Mouse (Mus musculus) heart, embryonic 15.5 days (tissue): Measurements from ENCODE around the gene Zfp28. TPM values are rescaled to one million over a fixed set of nuclear protein-coding genes. Genes with fewer than 3 reads are reported as not detected.

Experiments
- ATAC-seq: fragments of 200-750 bp; cut with Nextera tagmentation; replicated peaks from 2 replicates; pipeline ENCODE4 v1.8.0; 2017; ENCODE audit warnings: low read depth, moderate TSS enrichment; ENCODE audit not compliant: insufficient number of reproducible peaks, insufficient read depth, low FRiP score
- H3K27ac ChIP-seq: fragments of 300-500 bp; sonication (generic); 2 replicates; pipeline ENCODE4 v1.5.1; 2015; ENCODE audit warnings: mild to moderate bottlenecking, inconsistent platforms
- H3K27me3 ChIP-seq: fragments of 300-500 bp; sonication (generic); 2 replicates; pipeline ENCODE4 v1.6.1; 2015; ENCODE audit warnings: inconsistent platforms
- H3K36me3 ChIP-seq: fragments of 300-500 bp; sonication (generic); 2 replicates; pipeline ENCODE4 v1.6.1; 2015; ENCODE audit warnings: mild to moderate bottlenecking, inconsistent platforms
- H3K4me1 ChIP-seq: fragments of 300-500 bp; sonication (generic); replicated peaks from 2 replicates; pipeline ENCODE4 v1.6.1; 2015; ENCODE audit warnings: inconsistent platforms
- H3K4me2 ChIP-seq: fragments of 300-500 bp; sonication (generic); 2 replicates; pipeline ENCODE4 v1.6.1; 2015; ENCODE audit warnings: inconsistent platforms, mild to moderate bottlenecking, moderate library complexity
- H3K4me3 ChIP-seq: fragments of 300-500 bp; sonication (generic); 2 replicates; pipeline ENCODE4 v1.5.1; 2015; ENCODE audit warnings: mild to moderate bottlenecking, inconsistent platforms
- H3K9ac ChIP-seq: fragments of 300-500 bp; sonication (generic); 2 replicates; pipeline ENCODE4 v1.6.1; 2015; ENCODE audit warnings: mild to moderate bottlenecking, inconsistent platforms
- H3K9me3 ChIP-seq: fragments of 300-500 bp; sonication (generic); replicated peaks from 2 replicates; pipeline ENCODE4 v1.6.1; 2016; ENCODE audit warnings: inconsistent platforms
- WGBS: fragments of 180-500 bp; shearing (Covaris S2); methylation state at CpG from one replicate; pipeline ENCODE4 v1.1.7; 2015; ENCODE audit warnings: mixed read lengths; 5-methylcytosine and 5-hydroxymethylcytosine counted together
- polyA plus RNA-seq: library from polyadenylated mRNA; unstranded; fragments of >200 nt; fragmentation: Nextera tagmentation; extraction: Ambion mirVana; gene quantifications from 2 replicates; pipeline ENCODE4 v1.2.1, GENCODE M21; 2015

The Zfp28 gene
- polyA plus RNA-seq: 8.0 and 8.8 TPM in 2 replicates

DNA sequence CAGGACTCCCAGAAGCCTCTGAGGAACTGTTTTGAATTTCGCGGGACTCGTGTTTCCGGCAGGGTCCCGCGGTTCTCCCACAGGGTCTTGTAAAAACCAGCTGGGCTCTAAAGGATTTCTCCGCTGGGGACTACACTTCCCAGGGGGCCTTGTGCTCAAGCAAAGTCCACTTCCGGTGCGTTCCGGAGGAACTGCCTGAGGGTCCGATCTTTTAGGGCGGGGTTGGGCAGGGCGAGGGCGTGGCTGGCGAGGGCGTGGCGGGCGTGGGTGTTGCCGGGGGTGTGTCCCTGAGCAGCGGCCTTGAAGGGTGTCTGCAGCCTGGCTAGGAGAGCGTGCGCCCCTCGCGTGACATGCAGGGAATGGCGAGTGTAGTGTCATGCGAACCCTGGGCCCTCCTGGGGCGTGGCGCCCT lies at the start of gene Zfp28:
Gene Zfp28 (plus strand): TSS at position 252 of the 412 bp plus-strand sequence.
- Histone ChIP-seq H3K4me3 (peak within 1 kb of the TSS; percentile 70), H3K27me3 (no peaks in the 10 kb centered on the region), H3K4me1 (peaks cover 15% of the 10 kb centered on the region), H3K27ac (peak within 1 kb of the TSS; percentile 58), H3K9ac (peak within 1 kb of the TSS; percentile 73), H3K4me2 (peak within 1 kb of the TSS; percentile 82), H3K9me3 (no peaks in the 10 kb centered on the region), H3K36me3 (no peaks in the 10 kb centered on the region)
- 0% methylated on average over 28 of the region's 28 CpGs for WGBS
- peak; percentile 96 for ATAC-seq

- WGBS: 73% methylated on average over 5 of the region's 5 CpGs
- H3K4me1 ChIP-seq: no peaks in the 10 kb centered on the region
- no peak for ATAC-seq
Observed at GRCm38 (mm10) chr7:6339865-6340264, 43.2 kb upstream of the Zfp28 start.

GRCm38 (mm10) chr7:6343501-6344071 lies 39.5 kb upstream of the Zfp28 start, which contains the start of gene Gm3854:
Gene Gm3854 (plus strand): TSS chr7:6343759.
- H3K27ac ChIP-seq: no peak within 1 kb of the TSS

More at GRCm38 (mm10) chr7:6339865-6340264, 43.2 kb upstream of the Zfp28 start:
- H3K36me3 ChIP-seq: no peaks in the 10 kb centered on the region
- no peak overlapping the region for H3K4me3 ChIP-seq
- H3K9ac ChIP-seq: no peak overlapping the region
- no peak overlapping the region for H3K4me2 ChIP-seq
- H3K27ac ChIP-seq: no peak overlapping the region
- no peaks in the 10 kb centered on the region for H3K27me3 ChIP-seq
- H3K9me3 ChIP-seq: no peaks in the 10 kb centered on the region

GRCm38 (mm10) chr7:6344124-6344523 lies 39.0 kb upstream of the Zfp28 start:
- Histone ChIP-seq H3K4me2 (peak overlapping the region; percentile 65), H3K9ac (peak overlapping the region; percentile 56; the same call in 1 of the 2 replicates), H3K27ac (no peak overlapping the region), H3K9me3 (no peaks in the 10 kb centered on the region), H3K4me1 (no peaks in the 10 kb centered on the region), H3K4me3 (peak overlapping the region; percentile 82), H3K36me3 (no peaks in the 10 kb centered on the region), H3K27me3 (no peaks in the 10 kb centered on the region)
- no peak for ATAC-seq
- WGBS: 32% methylated on average over 10 of the region's 10 CpGs

More at GRCm38 (mm10) chr7:6343501-6344071, 39.5 kb upstream of the Zfp28 start, which contains the start of gene Gm3854:
- peak; percentile 84; the same call in 1 of the 2 replicates for ATAC-seq
- Histone ChIP-seq H3K4me1 (no peaks in the 10 kb centered on the region), H3K27me3 (no peaks in the 10 kb centered on the region), H3K9me3 (no peaks in the 10 kb centered on the region), H3K4me2 (peak within 1 kb of the TSS; percentile 65), H3K4me3 (peak within 1 kb of the TSS; percentile 82), H3K9ac (peak within 1 kb of the TSS; percentile 56), H3K36me3 (no peaks in the 10 kb centered on the region)
- under 1% methylated on average over 26 of the region's 26 CpGs for WGBS

DNA sequence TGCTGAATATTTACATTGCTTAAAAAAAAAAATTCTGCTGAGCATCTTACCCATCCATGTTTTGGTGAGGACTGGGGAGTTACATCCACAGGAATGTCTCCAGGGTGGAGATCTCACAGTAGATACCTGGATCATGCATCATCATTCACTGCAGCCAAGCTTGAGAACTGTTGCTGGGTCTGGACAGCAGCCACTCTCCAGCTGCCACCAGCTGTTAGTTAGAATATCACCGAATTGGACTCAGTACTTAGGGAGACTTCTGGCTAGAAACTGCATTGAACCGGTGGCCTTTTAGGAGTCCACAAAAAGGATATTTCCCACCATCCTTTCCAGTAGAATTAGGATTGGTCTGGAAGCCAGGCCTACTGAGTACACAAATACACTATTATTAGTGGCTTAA lies 25.0 kb upstream of the Zfp28 start:
- Histone ChIP-seq H3K27ac (no peak overlapping the region), H3K9ac (no peak overlapping the region), H3K4me3 (no peak overlapping the region), H3K36me3 (no peaks in the 10 kb centered on the region), H3K4me1 (peaks cover 3% of the 10 kb centered on the region), H3K9me3 (no peaks in the 10 kb centered on the region), H3K4me2 (no peak overlapping the region), H3K27me3 (no peaks in the 10 kb centered on the region)
- WGBS: 61% methylated on average over 2 of the region's 2 CpGs
- no peak for ATAC-seq

- WGBS: 46% methylated on average over 10 of the region's 10 CpGs
Observed at GRCm38 (mm10) chr7:6358937-6359590, 24.0 kb upstream of the Zfp28 start.

GRCm38 (mm10) chr7:6360477-6361060 lies 22.5 kb upstream of the Zfp28 start:
- Histone ChIP-seq H3K36me3 (no peaks in the 10 kb centered on the region), H3K27me3 (no peaks in the 10 kb centered on the region), H3K9ac (no peak overlapping the region), H3K27ac (no peak overlapping the region), H3K9me3 (no peaks in the 10 kb centered on the region), H3K4me1 (peaks cover 10% of the 10 kb centered on the region), H3K4me3 (no peak overlapping the region), H3K4me2 (no peak overlapping the region)
- no peak for ATAC-seq
- WGBS: 13% methylated on average over 9 of the region's 9 CpGs

More at GRCm38 (mm10) chr7:6358937-6359590, 24.0 kb upstream of the Zfp28 start:
- H3K4me1 ChIP-seq: peaks cover 9% of the 10 kb centered on the region
- H3K36me3 ChIP-seq: no peaks in the 10 kb centered on the region
- no peak overlapping the region for H3K9ac ChIP-seq
- ATAC-seq: no peak
- H3K27me3 ChIP-seq: no peaks in the 10 kb centered on the region
- H3K4me2 ChIP-seq: no peak overlapping the region
- no peak overlapping the region for H3K27ac ChIP-seq
- H3K4me3 ChIP-seq: no peak overlapping the region
- no peaks in the 10 kb centered on the region for H3K9me3 ChIP-seq

DNA sequence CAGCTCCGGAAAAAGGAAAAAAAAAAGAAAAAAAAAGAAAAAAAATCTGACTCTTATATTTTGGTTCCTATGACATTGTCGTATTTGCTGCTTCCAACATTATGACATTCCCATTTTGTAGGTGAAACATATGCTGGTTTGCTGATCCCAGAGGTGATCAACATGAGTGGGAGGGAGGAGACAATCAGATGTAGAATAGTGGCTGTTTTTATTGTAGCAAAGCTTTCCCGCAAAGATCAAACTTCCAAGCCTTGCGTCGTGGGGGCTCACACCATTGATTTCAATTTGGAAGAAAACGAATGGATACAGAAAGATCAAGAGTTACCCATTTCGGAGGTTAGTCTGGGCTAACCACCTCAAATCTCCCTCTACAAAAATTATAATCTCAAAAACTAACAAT lies 21.3 kb upstream of the Zfp28 start:
- Histone ChIP-seq H3K9me3 (no peaks in the 10 kb centered on the region), H3K36me3 (no peaks in the 10 kb centered on the region), H3K4me2 (peak overlapping the region; percentile 74), H3K9ac (peak overlapping the region; percentile 60), H3K27me3 (no peaks in the 10 kb centered on the region), H3K4me1 (peaks cover 10% of the 10 kb centered on the region), H3K27ac (peak overlapping the region; percentile 89), H3K4me3 (peak overlapping the region; percentile 63)
- no peak for ATAC-seq
- WGBS: 23% methylated on average over 7 of the region's 7 CpGs

- H3K36me3 ChIP-seq: no peaks in the 10 kb centered on the region
- H3K9ac ChIP-seq: peak overlapping the region; percentile 60
- H3K27ac ChIP-seq: peak overlapping the region; percentile 89
- peak overlapping the region; percentile 74 for H3K4me2 ChIP-seq
- H3K4me1 ChIP-seq: peaks cover 10% of the 10 kb centered on the region
- WGBS: 0% methylated on average over 38 of the region's 38 CpGs
- no peaks in the 10 kb centered on the region for H3K27me3 ChIP-seq
- ATAC-seq: peak; percentile 94
- peak overlapping the region; percentile 63 for H3K4me3 ChIP-seq
- no peaks in the 10 kb centered on the region for H3K9me3 ChIP-seq
Observed at GRCm38 (mm10) chr7:6362268-6363046, 20.6 kb upstream of the Zfp28 start.

- peak; percentile 81 for ATAC-seq
- peaks cover 10% of the 10 kb centered on the region for H3K4me1 ChIP-seq
- peak within 1 kb of the TSS; percentile 61 for H3K9ac ChIP-seq
- peak within 1 kb of the TSS; percentile 74 for H3K4me2 ChIP-seq
- no peaks in the 10 kb centered on the region for H3K9me3 ChIP-seq
- peak within 1 kb of the TSS; percentile 89 for H3K27ac ChIP-seq
- H3K4me3 ChIP-seq: peak within 1 kb of the TSS; percentile 63
- no peaks in the 10 kb centered on the region for H3K36me3 ChIP-seq
- under 1% methylated on average over 23 of the region's 23 CpGs for WGBS
- no peaks in the 10 kb centered on the region for H3K27me3 ChIP-seq
Observed at GRCm38 (mm10) chr7:6363047-6363488, 20.0 kb upstream of the Zfp28 start, which contains the start of gene Zfp78. Gene Zfp78 (plus strand): TSS chr7:6363280.

- 65% methylated on average over 1 of the region's 1 CpGs for WGBS
- ATAC-seq: no peak
- H3K9ac ChIP-seq: no peak overlapping the region
Observed at GRCm38 (mm10) chr7:6364761-6365160, 18.3 kb upstream of the Zfp28 start.

More at GRCm38 (mm10) chr7:6364761-6365160, 18.3 kb upstream of the Zfp28 start:
- H3K4me3 ChIP-seq: no peak overlapping the region
- H3K9me3 ChIP-seq: no peaks in the 10 kb centered on the region
- H3K4me2 ChIP-seq: no peak overlapping the region
- peaks cover 10% of the 10 kb centered on the region for H3K4me1 ChIP-seq
- no peak overlapping the region for H3K27ac ChIP-seq
- no peaks in the 10 kb centered on the region for H3K36me3 ChIP-seq
- H3K27me3 ChIP-seq: no peaks in the 10 kb centered on the region
